Mouse (Mus musculus) midbrain, embryonic 14.5 days (tissue): Measurements from ENCODE around the gene Tbl1x. TPM values are rescaled to one million over a fixed set of nuclear protein-coding genes. Genes with fewer than 3 reads are reported as not detected.

Source experiments
- ATAC-seq: fragments of 200-750 bp; cut with Nextera tagmentation; 2 replicates; pipeline ENCODE4 v1.8.0; 2017; ENCODE audit warnings: moderate number of reproducible peaks, moderate library complexity; ENCODE audit not compliant: low FRiP score, low TSS enrichment
- DNase-seq: peaks from one replicate; pipeline ENCODE4 v3.0.0-alpha.2; 2015
- H3K27ac ChIP-seq: fragments of 300-500 bp; sonication (generic); replicated peaks from 2 replicates; pipeline ENCODE4 v1.5.1; 2014; ENCODE audit warnings: mild to moderate bottlenecking, low read depth, low read length, moderate library complexity
- H3K27me3 ChIP-seq: fragments of 300-500 bp; sonication (generic); 2 replicates; pipeline ENCODE4 v1.6.1; 2014; ENCODE audit warnings: low read length, control low read depth, mixed read lengths; ENCODE audit not compliant: control insufficient read depth, insufficient read depth
- H3K36me3 ChIP-seq: fragments of 300-500 bp; sonication (generic); 2 replicates; pipeline ENCODE4 v1.6.1; 2014; ENCODE audit warnings: low read length, control low read depth; ENCODE audit not compliant: control insufficient read depth, insufficient read depth
- H3K4me1 ChIP-seq: fragments of 300-500 bp; sonication (generic); 2 replicates; pipeline ENCODE4 v1.6.1; 2014; ENCODE audit warnings: mild to moderate bottlenecking, antibody characterized with exemption, low read length, control low read depth; ENCODE audit not compliant: control insufficient read depth, insufficient read depth
- H3K4me2 ChIP-seq: fragments of 300-500 bp; sonication (generic); 2 replicates; pipeline ENCODE4 v1.6.1; 2014; ENCODE audit warnings: mild to moderate bottlenecking, low read length, moderate library complexity
- H3K4me3 ChIP-seq: fragments of 300-500 bp; sonication (generic); replicated peaks from 2 replicates; pipeline ENCODE4 v1.5.1; 2014; ENCODE audit warnings: low read depth, low read length
- H3K9ac ChIP-seq: fragments of 300-500 bp; sonication (generic); replicated peaks from 2 replicates; pipeline ENCODE4 v1.6.1; 2014; ENCODE audit warnings: mild to moderate bottlenecking, low read length, moderate library complexity
- H3K9me3 ChIP-seq: fragments of 300-500 bp; sonication (generic); 2 replicates; pipeline ENCODE4 v1.6.1; 2016; ENCODE audit warnings: low read length, control low read depth, mixed read lengths; ENCODE audit not compliant: control insufficient read depth
- whole genome bisulfite sequencing: fragments of 180-500 bp; shearing (Covaris S2); extraction: QIAGEN DNeasy Blood & Tissue Kit; methylation state at CpG from one replicate; pipeline ENCODE4 v1.1.7; 2014; 5-methylcytosine and 5-hydroxymethylcytosine counted together
- polyA plus RNA-seq: library from polyadenylated mRNA; unstranded; fragments of >200 nt; fragmentation: Nextera tagmentation; extraction: Ambion mirVana; gene quantifications from 2 replicates; pipeline ENCODE4 v1.2.1, GENCODE M21; 2014

The Tbl1x gene
- polyA plus RNA-seq, 1 experiment from 2014 or later: 54.1 TPM

DNA sequence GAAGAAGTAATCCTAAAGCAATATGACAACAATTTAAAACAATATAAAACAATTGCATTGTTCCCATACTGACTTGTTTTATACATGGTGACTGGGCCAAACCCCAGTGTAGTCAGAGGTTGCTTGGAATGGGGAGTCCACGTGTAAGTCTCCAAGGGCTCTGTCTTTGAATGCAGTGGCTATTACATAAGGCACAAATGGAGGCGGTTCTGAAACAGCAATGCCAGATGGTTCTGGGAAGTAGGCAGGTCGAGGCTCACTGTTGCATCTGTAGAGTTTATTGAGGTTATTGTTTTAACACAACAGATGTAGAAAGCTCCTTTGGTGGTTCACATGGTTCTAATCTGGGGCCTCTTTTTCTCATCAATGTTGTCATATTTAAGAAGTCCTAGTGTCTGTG is 66.3 kb downstream of the Tbl1x start:
- Histone ChIP-seq H3K4me2 (no peak overlapping the region), H3K4me3 (no peak overlapping the region), H3K9me3 (no peaks in the 10 kb centered on the region), H3K9ac (no peak overlapping the region), H3K27me3 (no peaks in the 10 kb centered on the region), H3K27ac (no peak overlapping the region), H3K4me1 (no peaks in the 10 kb centered on the region), H3K36me3 (no peaks in the 10 kb centered on the region)
- no peak for DNase-seq
- WGBS: 74% methylated on average over 3 of the region's 3 CpGs
- no peak for ATAC-seq

- Histone ChIP-seq H3K9me3 (no peaks in the 10 kb centered on the region), H3K4me3 (no peak overlapping the region), H3K36me3 (no peaks in the 10 kb centered on the region), H3K27ac (no peak overlapping the region), H3K4me1 (no peaks in the 10 kb centered on the region), H3K9ac (no peak overlapping the region), H3K4me2 (no peak overlapping the region), H3K27me3 (no peaks in the 10 kb centered on the region)
- DNase-seq (no peak), ATAC-seq (no peak)
- WGBS: 34% methylated on average over 1 of the region's 1 CpGs
Observed at GRCm38 (mm10) chrX:77578172-77578571, 67.4 kb downstream of the Tbl1x start.

DNA sequence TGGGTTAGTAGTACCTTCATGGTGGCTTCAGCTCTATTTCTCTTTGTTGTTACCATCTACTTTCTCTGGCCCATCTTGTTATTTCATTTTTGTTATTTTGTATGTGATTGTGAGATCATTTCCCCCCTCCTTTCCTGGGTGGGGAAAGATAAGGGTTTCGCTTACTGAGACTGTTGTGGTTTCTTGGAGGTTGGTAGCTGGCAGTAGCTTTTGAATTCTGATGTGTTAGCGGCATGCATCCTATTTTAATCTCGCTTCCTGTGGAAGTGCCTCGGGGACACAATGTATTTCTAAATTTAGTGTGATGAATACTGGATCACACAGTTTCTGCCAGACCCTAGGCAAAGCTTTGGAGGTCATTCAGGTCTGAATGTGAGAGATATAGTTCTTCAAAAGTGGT is 69.2 kb downstream of the Tbl1x start:
- no peak overlapping the region for H3K4me2 ChIP-seq
- H3K36me3 ChIP-seq: no peaks in the 10 kb centered on the region
- 73% methylated on average over 4 of the region's 4 CpGs for WGBS

DNA sequence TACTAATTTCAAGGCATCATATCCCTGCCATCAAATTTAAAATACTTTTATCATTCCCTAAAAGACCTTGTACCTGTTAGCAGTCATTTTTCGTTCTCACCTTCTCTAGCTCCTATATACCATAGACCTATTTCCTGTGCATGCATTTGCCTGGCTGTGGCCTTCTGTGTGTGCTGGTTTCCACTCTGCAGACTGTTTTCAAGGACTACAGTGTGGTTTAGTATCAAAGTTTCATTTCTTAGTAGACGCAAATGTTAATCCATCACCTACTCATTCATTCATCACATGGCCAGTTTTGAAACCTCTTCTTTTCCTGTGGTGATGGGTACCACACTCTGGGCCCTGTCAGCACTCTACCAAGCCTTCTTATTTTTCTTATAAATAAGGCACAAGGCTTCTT is 75.2 kb downstream of the Tbl1x start:
- ATAC-seq (no peak), DNase-seq (no peak)
- Histone ChIP-seq H3K4me3 (no peak overlapping the region), H3K9me3 (no peaks in the 10 kb centered on the region), H3K36me3 (no peaks in the 10 kb centered on the region), H3K27ac (no peak overlapping the region), H3K27me3 (no peaks in the 10 kb centered on the region), H3K4me1 (no peaks in the 10 kb centered on the region), H3K4me2 (no peak overlapping the region), H3K9ac (no peak overlapping the region)
- WGBS: 90% methylated on average over 2 of the region's 2 CpGs

More for the DNA sequence above, 69.2 kb downstream of the Tbl1x start:
- ATAC-seq (no peak), DNase-seq (no peak)
- H3K9me3 ChIP-seq: no peaks in the 10 kb centered on the region
- no peak overlapping the region for H3K9ac ChIP-seq
- H3K4me1 ChIP-seq: no peaks in the 10 kb centered on the region
- no peaks in the 10 kb centered on the region for H3K27me3 ChIP-seq
- H3K27ac ChIP-seq: no peak overlapping the region
- no peak overlapping the region for H3K4me3 ChIP-seq

- Histone ChIP-seq H3K9ac (no peak overlapping the region), H3K4me1 (no peaks in the 10 kb centered on the region), H3K36me3 (no peaks in the 10 kb centered on the region), H3K27ac (no peak overlapping the region), H3K4me3 (no peak overlapping the region), H3K27me3 (no peaks in the 10 kb centered on the region), H3K4me2 (no peak overlapping the region), H3K9me3 (no peaks in the 10 kb centered on the region)
- WGBS: 76% methylated on average over 7 of the region's 7 CpGs
- DNase-seq (no peak), ATAC-seq (no peak)
Observed at GRCm38 (mm10) chrX:77594670-77595224, 83.9 kb downstream of the Tbl1x start.

GRCm38 (mm10) chrX:77597674-77598073 is 86.9 kb downstream of the Tbl1x start:
- Histone ChIP-seq H3K4me1 (no peaks in the 10 kb centered on the region), H3K4me3 (no peak overlapping the region), H3K36me3 (no peaks in the 10 kb centered on the region), H3K9me3 (no peaks in the 10 kb centered on the region), H3K27ac (no peak overlapping the region), H3K9ac (no peak overlapping the region), H3K27me3 (no peaks in the 10 kb centered on the region), H3K4me2 (no peak overlapping the region)
- ATAC-seq (no peak), DNase-seq (no peak)

- Histone ChIP-seq H3K4me1 (no peaks in the 10 kb centered on the region), H3K4me2 (no peak overlapping the region), H3K36me3 (no peaks in the 10 kb centered on the region), H3K27me3 (no peaks in the 10 kb centered on the region), H3K9me3 (no peaks in the 10 kb centered on the region), H3K9ac (no peak overlapping the region), H3K27ac (no peak overlapping the region), H3K4me3 (no peak overlapping the region)
- no peak for ATAC-seq
- no peak for DNase-seq
- WGBS: 65% methylated on average over 2 of the region's 2 CpGs
Observed at GRCm38 (mm10) chrX:77598736-77599135, 87.9 kb downstream of the Tbl1x start.

- Histone ChIP-seq H3K27ac (no peak overlapping the region), H3K36me3 (no peaks in the 10 kb centered on the region), H3K4me2 (no peak overlapping the region), H3K27me3 (no peaks in the 10 kb centered on the region), H3K9ac (no peak overlapping the region), H3K9me3 (no peaks in the 10 kb centered on the region), H3K4me1 (no peaks in the 10 kb centered on the region), H3K4me3 (no peak overlapping the region)
- no peak for DNase-seq
- 91% methylated on average over 2 of the region's 2 CpGs for WGBS
- no peak for ATAC-seq
Observed at GRCm38 (mm10) chrX:77603496-77604258, 92.9 kb downstream of the Tbl1x start.

DNA sequence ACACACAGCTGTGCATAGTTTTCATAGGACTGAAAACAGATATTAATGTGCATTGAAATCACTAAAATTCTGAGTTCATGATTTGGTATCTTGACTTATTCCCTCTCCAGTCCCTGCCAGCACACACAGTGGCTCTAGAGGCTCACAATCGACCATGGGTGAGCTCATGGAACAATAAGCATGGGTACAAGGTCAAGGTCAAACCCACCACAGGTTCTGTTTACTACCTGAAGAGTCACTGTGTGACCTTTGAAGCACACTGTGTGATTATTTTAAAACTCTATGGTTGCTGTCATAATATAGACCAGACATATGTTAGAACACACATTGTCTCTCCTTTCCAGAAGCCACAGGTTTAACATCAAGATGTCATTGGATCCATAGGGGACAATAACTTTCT is 96.7 kb downstream of the Tbl1x start:
- Histone ChIP-seq H3K9ac (no peak overlapping the region), H3K36me3 (no peaks in the 10 kb centered on the region), H3K4me2 (no peak overlapping the region), H3K27ac (no peak overlapping the region), H3K4me3 (no peak overlapping the region), H3K27me3 (no peaks in the 10 kb centered on the region), H3K4me1 (no peaks in the 10 kb centered on the region), H3K9me3 (no peaks in the 10 kb centered on the region)
- WGBS: 41% methylated on average over 1 of the region's 1 CpGs
- no peak for DNase-seq
- no peak for ATAC-seq
